Mouse (Mus musculus) limb, embryonic 10.5 days (tissue): ENCODE measurements around the gene Arap1. TPM values are rescaled to one million over a fixed set of nuclear protein-coding genes. Genes with fewer than 3 reads are reported as not detected.

Experiments
- DNase-seq: peaks from one replicate; pipeline ENCODE4 v3.0.0-alpha.2; 2017; ENCODE audit warnings: low spot score
- H3K27ac ChIP-seq: fragments of 300-500 bp; sonication (generic); 2 replicates; pipeline ENCODE4 v1.5.1; 2016; ENCODE audit warnings: mild to moderate bottlenecking
- H3K27me3 ChIP-seq: fragments of 300-500 bp; sonication (generic); 2 replicates; pipeline ENCODE4 v1.6.1; 2016; ENCODE audit warnings: low read depth, mild to moderate bottlenecking; ENCODE audit not compliant: poor library complexity, severe bottlenecking
- H3K36me3 ChIP-seq: fragments of 300-500 bp; sonication (generic); 2 replicates; pipeline ENCODE4 v1.6.1; 2016; ENCODE audit warnings: mild to moderate bottlenecking, moderate library complexity
- H3K4me1 ChIP-seq: fragments of 300-500 bp; sonication (generic); 2 replicates; pipeline ENCODE4 v1.6.1; 2016
- H3K4me3 ChIP-seq: fragments of 300-500 bp; sonication (generic); 2 replicates; pipeline ENCODE4 v1.5.1; 2016; ENCODE audit warnings: mild to moderate bottlenecking, moderate library complexity
- H3K9me3 ChIP-seq: fragments of 300-500 bp; sonication (generic); replicated peaks from 2 replicates; pipeline ENCODE4 v1.6.1; 2016; ENCODE audit warnings: mild to moderate bottlenecking
- WGBS: fragments of 180-500 bp; shearing (Covaris S2); methylation state at CpG from one replicate; pipeline ENCODE4 v1.1.7; 2016; 5-methylcytosine and 5-hydroxymethylcytosine counted together
- polyA plus RNA-seq: library from polyadenylated mRNA; unstranded; fragments of >200 nt; fragmentation: Nextera tagmentation; extraction: Ambion mirVana; gene quantifications from 2 replicates; pipeline ENCODE4 v1.2.1, GENCODE M21; 2016

Arap1 gene
- polyA plus RNA-seq, 1 experiment from 2014 or later: 20.5 TPM

- H3K4me3 ChIP-seq: no peak overlapping the region
- H3K27ac ChIP-seq: no peak overlapping the region
- no peaks in the 10 kb centered on the region for H3K4me1 ChIP-seq
- no peaks in the 10 kb centered on the region for H3K9me3 ChIP-seq
- no peaks in the 10 kb centered on the region for H3K36me3 ChIP-seq
- H3K27me3 ChIP-seq: no peaks in the 10 kb centered on the region
- 78% methylated on average over 10 of the region's 10 CpGs for WGBS
- no peak for DNase-seq
Measured at GRCm38 (mm10) chr7:101330074-101330840, 17.6 kb upstream of the Arap1 start.

DNA sequence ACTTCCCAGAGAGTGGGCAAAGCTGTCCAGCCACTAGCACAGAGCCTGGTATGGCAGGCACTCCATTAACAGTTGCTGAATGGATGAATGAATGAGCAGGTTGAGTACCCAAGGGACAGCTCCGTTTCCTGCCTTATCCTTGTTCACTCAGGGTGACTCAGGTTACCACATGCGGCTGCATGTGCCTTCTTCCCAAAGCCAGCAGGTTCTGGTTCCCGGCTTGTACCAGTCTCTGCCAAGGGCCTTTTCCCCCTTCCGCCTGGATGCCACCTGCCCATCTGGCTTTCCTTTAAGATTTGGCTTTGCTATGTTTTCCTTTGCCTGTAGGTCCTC lies 17.1 kb upstream of the Arap1 start:
- no peaks in the 10 kb centered on the region for H3K4me1 ChIP-seq
- DNase-seq: no peak
- 78% methylated on average over 4 of the region's 4 CpGs for WGBS
- H3K27ac ChIP-seq: no peak overlapping the region
- H3K4me3 ChIP-seq: no peak overlapping the region
- no peaks in the 10 kb centered on the region for H3K27me3 ChIP-seq
- H3K9me3 ChIP-seq: no peaks in the 10 kb centered on the region
- no peaks in the 10 kb centered on the region for H3K36me3 ChIP-seq

DNA sequence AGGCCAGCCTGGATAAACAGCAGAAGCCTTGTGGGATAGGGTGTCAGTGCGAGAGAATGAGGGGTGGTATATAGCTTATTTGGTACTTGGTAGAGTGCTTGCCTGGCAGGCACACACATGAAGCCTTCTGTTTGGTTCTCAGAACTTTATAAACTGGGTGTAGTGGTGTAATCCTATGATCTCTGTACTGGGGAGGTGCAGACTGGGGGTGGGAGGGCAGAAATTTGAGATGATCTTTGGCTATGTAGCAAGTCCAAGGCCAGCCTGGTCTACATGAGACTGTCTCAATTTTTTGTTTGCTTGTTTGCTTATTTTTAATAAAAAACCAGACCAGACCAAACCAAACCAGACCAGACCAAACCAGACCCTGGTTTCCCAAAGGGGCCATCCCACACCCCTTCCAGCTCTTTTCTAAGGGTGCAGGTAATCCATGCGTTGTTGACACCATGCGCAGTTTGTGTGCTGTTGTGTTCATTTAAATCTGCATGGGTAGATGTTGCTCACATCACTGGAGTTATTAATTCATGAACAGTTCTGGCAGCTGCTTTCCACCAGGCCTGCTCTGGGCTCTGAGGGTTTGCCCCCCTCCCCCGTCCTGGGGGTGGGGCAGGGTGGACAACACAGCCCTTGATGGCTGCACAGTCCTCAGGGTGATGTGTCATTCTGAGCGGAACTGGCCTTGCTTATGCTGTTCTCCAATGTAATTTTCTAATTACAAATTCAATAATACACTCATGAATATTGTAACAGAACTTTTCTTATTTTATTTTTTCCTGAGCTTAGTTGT lies 15.6 kb upstream of the Arap1 start:
- H3K36me3 ChIP-seq: no peaks in the 10 kb centered on the region
- H3K9me3 ChIP-seq: no peaks in the 10 kb centered on the region
- no peaks in the 10 kb centered on the region for H3K4me1 ChIP-seq
- no peaks in the 10 kb centered on the region for H3K27me3 ChIP-seq
- no peak overlapping the region for H3K4me3 ChIP-seq
- H3K27ac ChIP-seq: no peak overlapping the region
- WGBS: 92% methylated on average over 5 of the region's 5 CpGs
- DNase-seq: no peak

GRCm38 (mm10) chr7:101335228-101335627 lies 12.6 kb upstream of the Arap1 start:
- H3K9me3 ChIP-seq: no peaks in the 10 kb centered on the region
- no peaks in the 10 kb centered on the region for H3K36me3 ChIP-seq
- DNase-seq: no peak
- H3K4me1 ChIP-seq: no peaks in the 10 kb centered on the region
- H3K27ac ChIP-seq: no peak overlapping the region
- H3K4me3 ChIP-seq: no peak overlapping the region
- WGBS: 93% methylated on average over 2 of the region's 2 CpGs
- H3K27me3 ChIP-seq: no peaks in the 10 kb centered on the region

DNA sequence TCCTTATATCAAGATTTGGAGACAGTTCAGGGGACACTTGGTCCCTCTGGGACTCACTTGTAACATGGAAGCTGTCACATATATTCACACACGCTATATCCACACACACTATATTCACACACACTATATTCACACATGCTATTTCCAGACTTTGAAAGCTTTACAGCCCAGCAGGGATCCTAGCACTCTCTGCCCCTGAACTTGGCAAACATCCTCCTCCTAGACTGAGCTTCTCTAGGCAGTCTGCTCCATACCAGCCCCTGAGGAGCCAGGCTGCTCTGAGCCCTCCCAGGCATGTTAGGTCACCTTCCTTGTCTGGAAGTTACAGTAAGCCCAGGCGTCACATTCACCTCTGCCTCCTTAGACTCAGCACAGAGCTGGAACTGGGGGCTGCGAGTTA lies 11.2 kb upstream of the Arap1 start:
- 84% methylated on average over 3 of the region's 3 CpGs for WGBS
- no peaks in the 10 kb centered on the region for H3K27me3 ChIP-seq
- no peaks in the 10 kb centered on the region for H3K36me3 ChIP-seq
- no peak overlapping the region for H3K4me3 ChIP-seq
- H3K27ac ChIP-seq: no peak overlapping the region
- H3K4me1 ChIP-seq: peaks cover 4% of the 10 kb centered on the region; the same call in 1 of the 2 replicates
- no peak for DNase-seq
- H3K9me3 ChIP-seq: no peaks in the 10 kb centered on the region

DNA sequence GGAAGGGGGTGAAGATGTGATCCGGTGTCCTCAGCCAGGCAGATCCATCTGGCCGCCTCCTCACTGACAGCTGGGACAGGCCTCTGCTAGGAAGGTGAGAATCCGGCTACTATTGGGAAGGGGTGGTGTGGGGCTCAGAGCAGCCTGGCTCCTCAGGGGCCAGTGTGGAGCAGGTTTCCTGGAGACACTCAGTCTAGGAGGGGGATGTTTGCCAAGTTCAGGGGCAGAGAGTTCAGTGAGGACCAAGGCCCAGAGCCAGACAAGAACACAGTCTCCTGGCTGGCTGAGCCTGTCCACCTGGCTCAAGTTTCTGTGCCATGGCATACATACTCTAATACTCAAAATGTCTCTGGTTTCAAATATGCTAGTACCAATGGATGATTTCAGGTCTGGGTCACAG lies 10.5 kb upstream of the Arap1 start:
- Histone ChIP-seq H3K4me3 (no peak overlapping the region), H3K36me3 (no peaks in the 10 kb centered on the region), H3K4me1 (peaks cover 9% of the 10 kb centered on the region; the same call in 1 of the 2 replicates), H3K9me3 (no peaks in the 10 kb centered on the region), H3K27me3 (no peaks in the 10 kb centered on the region), H3K27ac (no peak overlapping the region)
- 81% methylated on average over 3 of the region's 3 CpGs for WGBS
- no peak for DNase-seq

GRCm38 (mm10) chr7:101341405-101341804 lies 6.5 kb upstream of the Arap1 start:
- Histone ChIP-seq H3K9me3 (no peaks in the 10 kb centered on the region), H3K4me3 (no peak overlapping the region), H3K4me1 (peaks cover 31% of the 10 kb centered on the region), H3K27ac (no peak overlapping the region), H3K36me3 (no peaks in the 10 kb centered on the region), H3K27me3 (peaks cover 9% of the 10 kb centered on the region; the same call in 1 of the 2 replicates)
- 86% methylated on average over 6 of the region's 6 CpGs for WGBS
- DNase-seq: no peak

DNA sequence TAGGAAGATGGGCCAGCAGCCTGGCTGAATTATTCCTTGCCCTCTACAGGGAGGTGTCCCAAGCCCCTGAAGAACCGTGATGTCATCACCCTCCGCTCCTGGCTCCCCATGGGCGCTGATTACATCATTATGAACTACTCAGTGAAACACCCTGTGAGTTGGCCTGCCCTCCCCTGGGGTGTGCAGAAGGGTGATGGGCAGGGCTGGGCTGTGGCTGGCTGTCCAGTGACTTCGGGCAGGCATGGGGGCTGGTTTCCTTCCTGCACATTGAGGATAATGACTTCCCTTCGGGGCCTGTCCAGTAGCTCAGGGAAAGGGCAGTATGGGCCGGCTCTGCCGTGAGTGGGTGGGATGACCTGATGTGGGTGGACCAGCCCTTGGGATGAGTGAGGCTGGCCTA lies 4.7 kb upstream of the Arap1 start:
- no peak overlapping the region for H3K4me3 ChIP-seq
- H3K27me3 ChIP-seq: peaks cover 22% of the 10 kb centered on the region
- no peak overlapping the region for H3K27ac ChIP-seq
- WGBS: 74% methylated on average over 7 of the region's 7 CpGs
- DNase-seq: no peak
- no peaks in the 10 kb centered on the region for H3K9me3 ChIP-seq
- peaks cover 47% of the 10 kb centered on the region for H3K4me1 ChIP-seq
- H3K36me3 ChIP-seq: no peaks in the 10 kb centered on the region

- Histone ChIP-seq H3K36me3 (no peaks in the 10 kb centered on the region), H3K4me1 (peaks cover 64% of the 10 kb centered on the region), H3K4me3 (no peak overlapping the region), H3K27me3 (peaks cover 40% of the 10 kb centered on the region), H3K27ac (no peak overlapping the region), H3K9me3 (no peaks in the 10 kb centered on the region)
- no peak for DNase-seq
- 75% methylated on average over 4 of the region's 4 CpGs for WGBS
Measured at GRCm38 (mm10) chr7:101344892-101345291, 3.0 kb upstream of the Arap1 start.

DNA sequence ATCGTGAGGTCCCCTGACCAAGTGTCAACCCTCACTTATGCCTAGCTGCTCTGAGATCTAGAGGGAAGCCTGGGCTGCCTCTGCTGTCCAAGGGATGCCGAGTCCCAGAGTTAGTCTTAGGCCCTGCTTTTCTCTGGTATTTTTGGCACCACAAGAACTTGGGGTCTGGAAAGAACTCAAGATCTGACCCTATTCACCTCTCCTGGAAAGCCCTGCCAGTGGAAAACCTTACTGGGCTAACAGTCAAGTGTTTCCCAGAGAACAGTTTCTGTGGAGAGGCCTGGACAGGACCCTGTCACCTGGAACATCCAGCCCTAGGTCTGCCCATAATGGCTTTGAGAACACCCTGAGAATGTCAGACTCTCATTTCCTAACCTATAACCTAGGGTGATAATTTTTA lies 876 bp upstream of the Arap1 start:
- no peaks in the 10 kb centered on the region for H3K9me3 ChIP-seq
- DNase-seq: no peak
- H3K27me3 ChIP-seq: peaks cover 41% of the 10 kb centered on the region
- peaks cover 64% of the 10 kb centered on the region for H3K4me1 ChIP-seq
- H3K4me3 ChIP-seq: no peak overlapping the region
- no peak overlapping the region for H3K27ac ChIP-seq
- H3K36me3 ChIP-seq: no peaks in the 10 kb centered on the region
- 66% methylated on average over 2 of the region's 2 CpGs for WGBS

DNA sequence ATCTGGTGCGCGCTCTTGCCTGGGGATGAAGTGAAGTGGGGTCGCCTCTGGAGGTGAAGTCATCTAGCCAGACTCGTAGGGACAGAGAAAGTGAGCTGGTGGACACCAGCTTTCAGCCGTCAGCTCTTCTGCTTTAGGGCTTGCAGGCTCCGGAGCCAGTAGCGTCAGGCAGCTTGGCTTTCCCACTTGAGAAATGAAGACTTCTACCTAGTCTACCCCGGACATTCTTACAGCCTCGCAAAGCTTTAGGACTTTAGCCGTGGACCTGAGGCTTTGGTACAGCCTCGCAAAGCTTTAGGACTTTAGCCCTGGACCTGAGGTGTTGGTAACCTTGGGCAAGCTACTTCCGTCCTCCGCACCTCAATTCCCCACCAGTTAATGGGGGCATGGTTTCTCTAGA lies 445 bp downstream of the Arap1 start:
- Histone ChIP-seq H3K27me3 (peaks cover 44% of the 10 kb centered on the region), H3K4me1 (peaks cover 61% of the 10 kb centered on the region), H3K4me3 (peak overlapping the region; percentile 67), H3K36me3 (no peaks in the 10 kb centered on the region), H3K9me3 (no peaks in the 10 kb centered on the region), H3K27ac (peak overlapping the region; percentile 77)
- no peak for DNase-seq
- 3% methylated on average over 13 of the region's 13 CpGs for WGBS

DNA sequence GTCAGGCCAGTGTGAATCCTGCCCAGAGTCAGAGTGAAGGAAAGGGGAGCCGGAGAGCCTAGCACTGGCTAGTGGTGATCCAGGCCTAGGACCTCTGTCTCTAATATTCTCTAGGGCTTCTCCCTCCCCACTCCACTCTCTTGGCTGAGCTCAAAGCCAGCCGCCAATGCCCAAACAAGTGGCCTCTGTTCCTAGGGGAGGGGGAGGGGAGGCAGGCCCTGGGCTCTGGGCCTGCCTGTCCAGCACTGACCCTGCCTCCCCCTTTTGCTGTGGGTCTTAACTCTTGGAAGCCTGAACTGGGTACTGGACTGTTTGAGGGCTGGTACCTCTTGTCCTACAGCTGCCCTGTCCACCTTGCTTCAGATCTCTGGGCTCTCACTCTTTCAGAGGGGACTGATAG lies 2.0 kb downstream of the Arap1 start:
- H3K36me3 ChIP-seq: no peaks in the 10 kb centered on the region
- H3K27me3 ChIP-seq: peaks cover 44% of the 10 kb centered on the region
- H3K4me3 ChIP-seq: peak overlapping the region; percentile 67; the same call in 1 of the 2 replicates
- WGBS: 51% methylated on average over 2 of the region's 2 CpGs
- no peaks in the 10 kb centered on the region for H3K9me3 ChIP-seq
- peaks cover 62% of the 10 kb centered on the region for H3K4me1 ChIP-seq
- DNase-seq: no peak
- peak overlapping the region; percentile 44; the same call in 1 of the 2 replicates for H3K27ac ChIP-seq

- peaks cover 53% of the 10 kb centered on the region for H3K4me1 ChIP-seq
- WGBS: 85% methylated on average over 4 of the region's 4 CpGs
Measured at GRCm38 (mm10) chr7:101352404-101352803, 4.5 kb downstream of the Arap1 start.

More at GRCm38 (mm10) chr7:101352404-101352803, 4.5 kb downstream of the Arap1 start:
- Histone ChIP-seq H3K27ac (no peak overlapping the region), H3K36me3 (no peaks in the 10 kb centered on the region), H3K4me3 (no peak overlapping the region), H3K27me3 (peaks cover 25% of the 10 kb centered on the region), H3K9me3 (no peaks in the 10 kb centered on the region)
- DNase-seq: no peak
